Mouse (Mus musculus): ENCODE data around the gene Il6ra. TPM values are rescaled to one million over a fixed set of nuclear protein-coding genes. Genes with fewer than 3 reads are reported as not detected.

Il6ra gene
- polyA plus RNA-seq, 1 experiment from 2014 or later = 1.6 TPM

DNA sequence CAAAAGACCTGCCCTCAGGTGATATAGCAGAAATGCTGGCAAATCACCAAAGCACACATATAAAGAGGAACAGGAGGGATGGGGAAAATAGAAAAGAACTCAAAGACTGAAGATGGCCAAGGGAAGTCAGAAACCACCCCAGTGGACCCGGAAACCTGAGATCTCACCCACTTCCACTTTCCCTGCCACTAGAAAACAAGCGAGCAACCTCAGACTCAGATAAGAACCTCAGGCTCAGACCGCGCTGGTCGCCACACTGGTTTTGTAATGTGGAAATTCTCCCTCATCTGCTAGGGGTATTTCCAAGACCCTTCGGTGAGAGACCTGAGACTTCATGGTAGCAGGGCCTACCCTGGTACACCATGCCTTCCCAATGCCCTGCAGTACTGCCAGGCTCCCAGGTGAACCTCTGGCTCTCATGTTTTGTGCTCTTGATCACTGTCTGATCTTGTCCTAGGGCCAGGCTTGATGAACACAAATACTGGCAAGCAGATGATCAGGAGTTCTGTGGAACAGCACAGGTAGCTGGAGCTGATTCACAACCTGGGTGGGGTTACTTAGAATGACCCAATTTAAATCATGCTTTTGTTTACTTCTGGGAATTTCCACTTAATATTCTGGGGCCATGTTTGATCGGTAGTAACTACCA lies 25.3 kb downstream of the Il6ra start:
- no peaks in the 10 kb centered on the region for H3K27me3 ChIP-seq (ENCODE audit: control insufficient read depth, insufficient read depth, low read length)
- 87% methylated on average over 7 of the region's 7 CpGs for WGBS
- no peak overlapping the region for H3K27ac ChIP-seq (ENCODE audit: low read length)
- H3K9ac ChIP-seq (replicated peaks; ENCODE audit: low read depth, low read length) = no peak overlapping the region
- no peak for ATAC-seq (ENCODE audit: insufficient number of reproducible peaks, insufficient read depth, low FRiP score, low read depth)
- no peak overlapping the region for H3K4me3 ChIP-seq (ENCODE audit: low read depth, low read length)
- H3K4me1 ChIP-seq (ENCODE audit: control insufficient read depth, insufficient read depth, low read length) = no peaks in the 10 kb centered on the region
- no peak overlapping the region for H3K4me2 ChIP-seq (replicated peaks; ENCODE audit: low read depth, low read length)
- no peaks in the 10 kb centered on the region for H3K36me3 ChIP-seq (ENCODE audit: control insufficient read depth, insufficient read depth, low read length)
- no peaks in the 10 kb centered on the region for H3K9me3 ChIP-seq (ENCODE audit: control insufficient read depth, low read depth, low read length)

DNA sequence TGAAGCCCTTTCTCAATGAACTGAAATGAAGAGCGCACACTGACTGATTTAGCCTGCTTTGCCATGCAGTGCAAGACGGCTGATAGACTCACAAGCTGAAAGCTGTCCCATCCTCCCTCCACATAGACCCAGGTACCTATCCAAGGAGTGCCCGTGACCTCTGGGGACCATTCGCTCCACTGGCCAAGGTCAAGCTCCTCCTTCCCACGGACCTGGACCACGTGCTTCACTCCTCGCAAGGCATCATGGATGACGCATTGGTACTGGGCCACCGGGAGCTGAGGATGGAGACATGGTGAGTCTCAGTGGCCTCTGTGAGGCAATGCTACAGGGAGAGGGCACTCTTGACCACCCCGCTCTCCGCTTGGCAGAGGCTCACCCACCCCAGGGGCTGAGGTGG lies 27.2 kb downstream of the Il6ra start:
- 88% methylated on average over 11 of the region's 11 CpGs for WGBS
- no peak for ATAC-seq (ENCODE audit: insufficient number of reproducible peaks, insufficient read depth, low FRiP score, low read depth)
- Histone ChIP-seq H3K9ac (replicated peaks; ENCODE audit: low read depth, low read length) (no peak overlapping the region), H3K9me3 (ENCODE audit: control insufficient read depth, low read depth, low read length) (no peaks in the 10 kb centered on the region), H3K36me3 (ENCODE audit: control insufficient read depth, insufficient read depth, low read length) (no peaks in the 10 kb centered on the region), H3K4me1 (ENCODE audit: control insufficient read depth, insufficient read depth, low read length) (no peaks in the 10 kb centered on the region), H3K27ac (ENCODE audit: low read length) (no peak overlapping the region), H3K4me3 (ENCODE audit: low read depth, low read length) (no peak overlapping the region), H3K27me3 (ENCODE audit: control insufficient read depth, insufficient read depth, low read length) (no peaks in the 10 kb centered on the region), H3K4me2 (replicated peaks; ENCODE audit: low read depth, low read length) (no peak overlapping the region)

DNA sequence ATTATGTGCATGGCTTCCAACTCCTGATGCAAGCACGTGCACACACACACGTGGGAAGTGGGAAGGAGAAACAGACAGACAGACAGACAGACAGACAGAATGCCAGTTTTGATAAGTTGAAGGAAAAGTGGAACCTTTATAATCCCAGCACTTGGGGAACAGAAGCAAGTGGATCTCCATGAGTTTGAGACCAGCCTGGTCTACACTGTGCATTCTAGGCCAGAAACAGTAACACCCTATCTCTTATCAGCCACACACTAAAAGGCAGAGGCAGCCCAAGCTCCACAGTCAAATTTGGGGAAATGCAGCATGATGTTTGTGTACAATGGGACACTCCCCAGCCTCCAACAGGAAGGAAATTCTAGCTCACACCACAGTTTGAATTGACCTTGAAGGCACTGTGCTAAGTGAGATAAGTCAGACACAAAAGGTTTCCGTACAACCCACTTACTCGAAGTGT lies 29.4 kb downstream of the Il6ra start:
- Histone ChIP-seq H3K27ac (ENCODE audit: low read length) (no peak overlapping the region), H3K27me3 (ENCODE audit: control insufficient read depth, insufficient read depth, low read length) (no peaks in the 10 kb centered on the region), H3K4me2 (replicated peaks; ENCODE audit: low read depth, low read length) (no peak overlapping the region), H3K36me3 (ENCODE audit: control insufficient read depth, insufficient read depth, low read length) (no peaks in the 10 kb centered on the region), H3K4me3 (ENCODE audit: low read depth, low read length) (no peak overlapping the region), H3K9ac (replicated peaks; ENCODE audit: low read depth, low read length) (no peak overlapping the region), H3K4me1 (ENCODE audit: control insufficient read depth, insufficient read depth, low read length) (no peaks in the 10 kb centered on the region), H3K9me3 (ENCODE audit: control insufficient read depth, low read depth, low read length) (no peaks in the 10 kb centered on the region)
- no peak for ATAC-seq (ENCODE audit: insufficient number of reproducible peaks, insufficient read depth, low FRiP score, low read depth)
- WGBS = 79% methylated on average over 4 of the region's 4 CpGs

DNA sequence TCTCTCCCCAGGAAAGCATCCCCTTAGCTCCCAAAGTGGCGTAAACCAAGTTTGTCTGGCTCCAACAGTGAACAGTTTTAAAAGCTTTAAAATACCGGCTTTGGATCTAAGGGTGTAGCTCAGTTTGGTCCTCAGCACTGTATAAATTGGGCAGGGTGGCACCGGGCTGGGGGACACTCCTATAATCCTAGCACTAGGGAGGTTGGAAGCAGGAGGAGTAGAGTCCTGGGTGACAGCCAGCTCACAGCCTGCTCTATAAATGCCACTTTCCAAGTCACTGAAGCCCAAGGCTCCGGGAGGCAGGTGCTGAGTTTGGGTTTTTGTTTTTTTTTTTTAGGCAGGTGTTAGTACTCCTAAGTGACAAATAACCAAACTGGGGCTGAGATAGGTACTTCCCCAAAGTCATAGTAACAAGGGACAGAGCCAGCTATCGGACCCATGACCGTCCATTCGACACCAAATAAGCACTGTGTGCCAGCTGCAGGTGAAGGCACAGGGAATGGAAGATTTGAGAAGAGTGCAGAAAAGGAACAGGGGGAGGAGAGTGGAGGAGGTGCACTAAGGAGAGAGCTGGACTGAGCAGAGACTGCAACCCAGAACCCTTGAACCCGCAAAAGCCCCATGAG lies 30.3 kb downstream of the Il6ra start:
- no peak overlapping the region for H3K9ac ChIP-seq (replicated peaks; ENCODE audit: low read depth, low read length)
- no peak overlapping the region for H3K4me2 ChIP-seq (replicated peaks; ENCODE audit: low read depth, low read length)
- H3K36me3 ChIP-seq (ENCODE audit: control insufficient read depth, insufficient read depth, low read length) = no peaks in the 10 kb centered on the region
- no peaks in the 10 kb centered on the region for H3K27me3 ChIP-seq (ENCODE audit: control insufficient read depth, insufficient read depth, low read length)
- no peaks in the 10 kb centered on the region for H3K9me3 ChIP-seq (ENCODE audit: control insufficient read depth, low read depth, low read length)
- H3K27ac ChIP-seq (ENCODE audit: low read length) = no peak overlapping the region
- H3K4me1 ChIP-seq (ENCODE audit: control insufficient read depth, insufficient read depth, low read length) = no peaks in the 10 kb centered on the region
- no peak overlapping the region for H3K4me3 ChIP-seq (ENCODE audit: low read depth, low read length)
- ATAC-seq (ENCODE audit: insufficient number of reproducible peaks, insufficient read depth, low FRiP score, low read depth) = no peak
- 78% methylated on average over 8 of the region's 8 CpGs for WGBS

DNA sequence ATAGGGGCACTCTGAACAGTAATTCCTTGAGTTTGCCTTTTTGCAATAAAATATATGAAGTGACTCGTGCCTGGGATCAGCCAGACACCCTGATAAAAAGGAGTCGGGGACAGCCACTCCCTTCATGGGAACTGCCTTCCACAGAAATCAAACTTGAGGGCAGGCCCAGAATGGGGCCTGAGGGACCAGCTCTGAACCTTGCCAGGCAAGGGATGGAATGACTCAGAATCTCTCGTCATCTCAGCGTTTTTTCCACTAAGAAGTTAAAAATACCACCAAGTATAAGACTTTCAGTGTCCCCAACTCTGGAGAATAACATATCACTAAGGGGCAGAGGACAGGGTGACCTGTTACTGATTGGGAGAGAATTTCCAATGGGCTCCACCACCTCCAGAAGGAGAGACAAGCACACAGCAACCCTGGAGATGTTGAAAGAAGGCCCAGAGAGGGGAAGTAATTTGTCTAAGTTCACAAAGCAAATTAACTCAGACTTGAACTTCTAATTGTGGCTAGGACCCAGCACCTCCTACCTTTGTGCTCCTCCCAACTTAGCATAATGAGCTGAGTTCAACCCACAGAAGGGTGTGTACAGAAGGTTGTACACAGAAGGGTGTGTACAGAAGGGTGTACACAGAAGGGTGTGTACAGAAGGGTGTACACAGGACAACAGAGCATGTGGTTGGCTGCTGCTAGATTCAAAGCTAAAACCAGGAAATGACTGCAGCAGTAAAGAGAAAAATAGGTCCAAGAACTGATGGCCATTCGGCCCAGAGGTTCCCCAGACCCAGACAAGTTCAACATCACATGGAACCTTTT lies 32.8 kb downstream of the Il6ra start:
- Histone ChIP-seq H3K4me3 (ENCODE audit: low read depth, low read length) (no peak overlapping the region), H3K9me3 (ENCODE audit: control insufficient read depth, low read depth, low read length) (no peaks in the 10 kb centered on the region), H3K4me2 (replicated peaks; ENCODE audit: low read depth, low read length) (no peak overlapping the region), H3K36me3 (ENCODE audit: control insufficient read depth, insufficient read depth, low read length) (no peaks in the 10 kb centered on the region), H3K27me3 (ENCODE audit: control insufficient read depth, insufficient read depth, low read length) (no peaks in the 10 kb centered on the region), H3K27ac (ENCODE audit: low read length) (no peak overlapping the region), H3K4me1 (ENCODE audit: control insufficient read depth, insufficient read depth, low read length) (no peaks in the 10 kb centered on the region), H3K9ac (replicated peaks; ENCODE audit: low read depth, low read length) (no peak overlapping the region)
- 0 out of 2 replicates have a peak, but pooled peaks have one; percentile 60 for ATAC-seq (ENCODE audit: insufficient number of reproducible peaks, insufficient read depth, low FRiP score, low read depth)
- WGBS = 75% methylated on average over 5 of the region's 5 CpGs

DNA sequence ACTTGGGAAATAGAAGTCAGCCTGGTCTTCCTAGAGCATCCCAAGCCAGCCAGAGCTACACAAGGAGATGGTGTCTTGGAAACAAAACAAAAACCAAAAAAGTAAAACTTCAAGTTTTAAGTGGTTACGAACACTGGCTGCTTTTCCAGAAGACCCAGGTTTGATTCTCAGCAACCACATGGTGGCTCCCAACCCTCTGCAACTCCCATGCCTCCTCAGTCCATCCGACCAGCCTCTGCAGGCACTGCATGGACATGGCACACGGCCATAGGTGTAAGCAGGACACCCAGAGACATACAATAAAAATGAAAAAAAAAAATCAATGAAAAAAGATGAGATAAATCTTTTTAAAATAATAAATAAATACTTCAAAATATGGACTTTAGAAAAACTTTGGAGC lies 33.7 kb downstream of the Il6ra start:
- Histone ChIP-seq H3K36me3 (ENCODE audit: control insufficient read depth, insufficient read depth, low read length) (no peaks in the 10 kb centered on the region), H3K9ac (replicated peaks; ENCODE audit: low read depth, low read length) (no peak overlapping the region), H3K4me2 (replicated peaks; ENCODE audit: low read depth, low read length) (no peak overlapping the region), H3K4me1 (ENCODE audit: control insufficient read depth, insufficient read depth, low read length) (no peaks in the 10 kb centered on the region), H3K27me3 (ENCODE audit: control insufficient read depth, insufficient read depth, low read length) (no peaks in the 10 kb centered on the region), H3K4me3 (ENCODE audit: low read depth, low read length) (no peak overlapping the region), H3K9me3 (ENCODE audit: control insufficient read depth, low read depth, low read length) (no peaks in the 10 kb centered on the region), H3K27ac (ENCODE audit: low read length) (no peak overlapping the region)
- WGBS = 72% methylated on average over 3 of the region's 3 CpGs
- ATAC-seq (ENCODE audit: insufficient number of reproducible peaks, insufficient read depth, low FRiP score, low read depth) = no peak

DNA sequence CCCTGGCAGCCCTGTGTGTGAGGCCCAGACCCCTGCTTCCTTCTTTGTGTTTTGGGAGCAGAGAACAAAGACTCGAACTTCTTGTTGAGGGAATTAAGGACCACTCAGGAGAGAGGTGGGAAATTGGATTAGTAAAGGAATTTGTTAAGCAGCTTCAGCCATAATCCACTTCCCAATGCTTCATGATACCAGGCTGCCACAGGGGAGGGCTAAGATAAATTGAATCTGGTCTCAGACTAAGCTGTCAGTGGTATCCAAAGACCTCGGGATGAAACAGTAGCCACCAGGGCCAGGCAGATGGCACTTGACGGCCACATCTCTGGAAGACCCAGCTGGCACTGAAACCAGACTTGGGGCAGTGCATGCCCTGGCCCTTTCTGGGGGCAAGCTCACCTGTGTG lies 34.5 kb downstream of the Il6ra start:
- no peak for ATAC-seq (ENCODE audit: insufficient number of reproducible peaks, insufficient read depth, low FRiP score, low read depth)
- H3K9me3 ChIP-seq (ENCODE audit: control insufficient read depth, low read depth, low read length) = no peaks in the 10 kb centered on the region
- 44% methylated on average over 3 of the region's 3 CpGs for WGBS
- no peak overlapping the region for H3K27ac ChIP-seq (ENCODE audit: low read length)
- no peaks in the 10 kb centered on the region for H3K4me1 ChIP-seq (ENCODE audit: control insufficient read depth, insufficient read depth, low read length)
- no peak overlapping the region for H3K9ac ChIP-seq (replicated peaks; ENCODE audit: low read depth, low read length)
- H3K4me2 ChIP-seq (replicated peaks; ENCODE audit: low read depth, low read length) = no peak overlapping the region
- no peaks in the 10 kb centered on the region for H3K36me3 ChIP-seq (ENCODE audit: control insufficient read depth, insufficient read depth, low read length)
- H3K27me3 ChIP-seq (ENCODE audit: control insufficient read depth, insufficient read depth, low read length) = no peaks in the 10 kb centered on the region
- H3K4me3 ChIP-seq (ENCODE audit: low read depth, low read length) = no peak overlapping the region

DNA sequence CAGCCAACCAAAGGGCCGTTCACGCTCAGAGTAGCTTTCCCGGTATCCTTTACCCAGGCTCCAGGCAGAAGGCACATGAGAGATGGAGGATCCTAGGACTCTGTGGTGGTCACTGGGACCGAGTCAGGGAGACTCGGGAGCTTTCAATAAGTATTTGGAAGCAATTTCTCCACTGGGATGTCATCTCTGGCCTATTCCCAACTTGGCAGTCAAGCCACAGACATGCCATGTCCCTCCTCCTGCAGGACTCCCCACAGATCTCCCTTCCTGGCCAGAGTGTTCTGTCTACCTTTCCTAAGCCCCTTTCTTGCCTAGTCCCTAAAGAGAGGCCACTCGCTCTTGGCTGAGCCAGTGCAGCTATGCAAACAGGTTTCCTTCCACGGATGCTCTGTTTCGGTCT lies 35.9 kb downstream of the Il6ra start:
- H3K9ac ChIP-seq (replicated peaks; ENCODE audit: low read depth, low read length) = no peak overlapping the region
- H3K4me3 ChIP-seq (ENCODE audit: low read depth, low read length) = no peak overlapping the region
- H3K4me2 ChIP-seq (replicated peaks; ENCODE audit: low read depth, low read length) = no peak overlapping the region
- 0 out of 2 replicates have a peak, but pooled peaks cover 4% of the 10 kb centered on the region for H3K9me3 ChIP-seq (ENCODE audit: control insufficient read depth, low read depth, low read length)
- no peaks in the 10 kb centered on the region for H3K27me3 ChIP-seq (ENCODE audit: control insufficient read depth, insufficient read depth, low read length)
- 0 out of 2 replicates have a peak, but pooled peaks cover 4% of the 10 kb centered on the region for H3K4me1 ChIP-seq (ENCODE audit: control insufficient read depth, insufficient read depth, low read length)
- no peaks in the 10 kb centered on the region for H3K36me3 ChIP-seq (ENCODE audit: control insufficient read depth, insufficient read depth, low read length)
- H3K27ac ChIP-seq (ENCODE audit: low read length) = no peak overlapping the region
- 84% methylated on average over 8 of the region's 8 CpGs for WGBS
- ATAC-seq (ENCODE audit: insufficient number of reproducible peaks, insufficient read depth, low FRiP score, low read depth) = no peak
